Mouse (Mus musculus): Measurements from ENCODE around the gene Tent5a. TPM values are rescaled to one million over a fixed set of nuclear protein-coding genes. Genes with fewer than 3 reads are reported as not detected.

Gene Tent5a
- polyA plus RNA-seq (2015; fragmentation: Nextera tagmentation; extraction: Ambion mirVana) = 9.4 and 10.5 TPM in 2 replicates

GRCm38 (mm10) chr9:85327242-85328211 lies at the start of gene Tent5a:
Gene Tent5a (minus strand): TSS chr9:85327348.
- H3K4me2 ChIP-seq = peak within 1 kb of the TSS; percentile 89
- peaks cover 21% of the 10 kb centered on the region for H3K4me1 ChIP-seq
- no peaks in the 10 kb centered on the region for H3K9me3 ChIP-seq
- WGBS = under 1% methylated on average over 72 of the region's 72 CpGs
- no peaks in the 10 kb centered on the region; the same call in 1 of the 2 replicates for H3K36me3 ChIP-seq
- peak within 1 kb of the TSS; percentile 69 for H3K27ac ChIP-seq
- ATAC-seq (ENCODE audit: insufficient number of reproducible peaks, insufficient read depth, low FRiP score, low TSS enrichment, low read depth) = peak; percentile 84
- H3K9ac ChIP-seq = peak within 1 kb of the TSS; percentile 71
- peak within 1 kb of the TSS; percentile 62 for H3K4me3 ChIP-seq
- peaks cover 31% of the 10 kb centered on the region for H3K27me3 ChIP-seq

GRCm38 (mm10) chr9:85376643-85377307 lies 49.6 kb upstream of the Tent5a start:
- no peaks in the 10 kb centered on the region for H3K9me3 ChIP-seq
- no peak for ATAC-seq (ENCODE audit: insufficient number of reproducible peaks, insufficient read depth, low FRiP score, low TSS enrichment, low read depth)
- H3K4me2 ChIP-seq = no peak overlapping the region
- 81% methylated on average over 3 of the region's 3 CpGs for WGBS
- 0 out of 2 replicates have a peak, but pooled peaks cover 5% of the 10 kb centered on the region for H3K4me1 ChIP-seq
- no peak overlapping the region for H3K27ac ChIP-seq
- no peaks in the 10 kb centered on the region for H3K36me3 ChIP-seq
- H3K27me3 ChIP-seq = no peaks in the 10 kb centered on the region
- no peak overlapping the region for H3K9ac ChIP-seq
- no peak overlapping the region for H3K4me3 ChIP-seq

GRCm38 (mm10) chr9:85375152-85375551 lies 48.0 kb upstream of the Tent5a start:
- Histone ChIP-seq H3K27me3 (no peaks in the 10 kb centered on the region), H3K4me3 (no peak overlapping the region), H3K4me1 (0 out of 2 replicates have a peak, but pooled peaks cover 5% of the 10 kb centered on the region), H3K9me3 (no peaks in the 10 kb centered on the region), H3K4me2 (no peak overlapping the region), H3K36me3 (no peaks in the 10 kb centered on the region), H3K9ac (no peak overlapping the region), H3K27ac (no peak overlapping the region)
- 78% methylated on average over 4 of the region's 4 CpGs for WGBS
- no peak for ATAC-seq (ENCODE audit: insufficient number of reproducible peaks, insufficient read depth, low FRiP score, low TSS enrichment, low read depth)

GRCm38 (mm10) chr9:85372034-85372433 lies 44.9 kb upstream of the Tent5a start:
- 0 out of 2 replicates have a peak, but pooled peaks cover 5% of the 10 kb centered on the region for H3K4me1 ChIP-seq
- H3K4me2 ChIP-seq = no peak overlapping the region
- no peak overlapping the region for H3K27ac ChIP-seq
- no peaks in the 10 kb centered on the region for H3K27me3 ChIP-seq
- H3K36me3 ChIP-seq = no peaks in the 10 kb centered on the region
- H3K9ac ChIP-seq = no peak overlapping the region
- no peak overlapping the region for H3K4me3 ChIP-seq
- ATAC-seq (ENCODE audit: insufficient number of reproducible peaks, insufficient read depth, low FRiP score, low TSS enrichment, low read depth) = no peak
- WGBS = 73% methylated on average over 1 of the region's 1 CpGs
- H3K9me3 ChIP-seq = no peaks in the 10 kb centered on the region

GRCm38 (mm10) chr9:85369512-85369911 lies 42.4 kb upstream of the Tent5a start:
- ATAC-seq (ENCODE audit: insufficient number of reproducible peaks, insufficient read depth, low FRiP score, low TSS enrichment, low read depth) = no peak
- 79% methylated on average over 5 of the region's 5 CpGs for WGBS
- no peaks in the 10 kb centered on the region for H3K36me3 ChIP-seq
- H3K4me1 ChIP-seq = 0 out of 2 replicates have a peak, but pooled peaks cover under 1% of the 10 kb centered on the region
- H3K9ac ChIP-seq = no peak overlapping the region
- H3K4me2 ChIP-seq = no peak overlapping the region
- H3K9me3 ChIP-seq = no peaks in the 10 kb centered on the region
- no peaks in the 10 kb centered on the region for H3K27me3 ChIP-seq
- H3K4me3 ChIP-seq = no peak overlapping the region
- H3K27ac ChIP-seq = no peak overlapping the region

- 81% methylated on average over 7 of the region's 7 CpGs for WGBS
- Histone ChIP-seq H3K4me3 (no peak overlapping the region), H3K27me3 (no peaks in the 10 kb centered on the region), H3K27ac (no peak overlapping the region), H3K4me2 (no peak overlapping the region), H3K9ac (no peak overlapping the region), H3K9me3 (no peaks in the 10 kb centered on the region), H3K36me3 (no peaks in the 10 kb centered on the region), H3K4me1 (no peaks in the 10 kb centered on the region)
- no peak for ATAC-seq (ENCODE audit: insufficient number of reproducible peaks, insufficient read depth, low FRiP score, low TSS enrichment, low read depth)
These were observed 30.2 kb upstream of the Tent5a start for GRCm38 (mm10) chr9:85357154-85357860.

GRCm38 (mm10) chr9:85355559-85355958 lies 28.4 kb upstream of the Tent5a start:
- Histone ChIP-seq H3K9me3 (no peaks in the 10 kb centered on the region), H3K4me3 (no peak overlapping the region), H3K4me2 (no peak overlapping the region), H3K9ac (no peak overlapping the region), H3K36me3 (no peaks in the 10 kb centered on the region), H3K27ac (no peak overlapping the region), H3K27me3 (no peaks in the 10 kb centered on the region), H3K4me1 (no peaks in the 10 kb centered on the region)
- WGBS = 66% methylated on average over 5 of the region's 5 CpGs
- ATAC-seq (ENCODE audit: insufficient number of reproducible peaks, insufficient read depth, low FRiP score, low TSS enrichment, low read depth) = no peak

- no peaks in the 10 kb centered on the region for H3K27me3 ChIP-seq
- no peak overlapping the region for H3K9ac ChIP-seq
- no peaks in the 10 kb centered on the region for H3K36me3 ChIP-seq
- H3K27ac ChIP-seq = no peak overlapping the region
- H3K4me3 ChIP-seq = no peak overlapping the region
- ATAC-seq (ENCODE audit: insufficient number of reproducible peaks, insufficient read depth, low FRiP score, low TSS enrichment, low read depth) = no peak
- no peaks in the 10 kb centered on the region for H3K9me3 ChIP-seq
- no peak overlapping the region for H3K4me2 ChIP-seq
- no peaks in the 10 kb centered on the region for H3K4me1 ChIP-seq
- 79% methylated on average over 10 of the region's 10 CpGs for WGBS
These were observed 20.8 kb upstream of the Tent5a start for GRCm38 (mm10) chr9:85347823-85348523.

- 73% methylated on average over 8 of the region's 8 CpGs for WGBS
- Histone ChIP-seq H3K36me3 (no peaks in the 10 kb centered on the region), H3K4me2 (no peak overlapping the region), H3K27ac (no peak overlapping the region), H3K27me3 (no peaks in the 10 kb centered on the region), H3K4me1 (no peaks in the 10 kb centered on the region), H3K9me3 (no peaks in the 10 kb centered on the region), H3K9ac (no peak overlapping the region), H3K4me3 (no peak overlapping the region)
- no peak for ATAC-seq (ENCODE audit: insufficient number of reproducible peaks, insufficient read depth, low FRiP score, low TSS enrichment, low read depth)
These were observed 16.0 kb upstream of the Tent5a start for GRCm38 (mm10) chr9:85342892-85343785.

- H3K9me3 ChIP-seq = no peaks in the 10 kb centered on the region
- H3K4me1 ChIP-seq = no peaks in the 10 kb centered on the region
- H3K4me2 ChIP-seq = no peak overlapping the region
- H3K9ac ChIP-seq = no peak overlapping the region
- ATAC-seq (ENCODE audit: insufficient number of reproducible peaks, insufficient read depth, low FRiP score, low TSS enrichment, low read depth) = no peak
- H3K36me3 ChIP-seq = no peaks in the 10 kb centered on the region
- H3K27me3 ChIP-seq = no peaks in the 10 kb centered on the region
- H3K4me3 ChIP-seq = no peak overlapping the region
- H3K27ac ChIP-seq = no peak overlapping the region
- WGBS = 56% methylated on average over 3 of the region's 3 CpGs
These were observed 13.2 kb upstream of the Tent5a start for GRCm38 (mm10) chr9:85340303-85340702.

Data from embryonic facial prominence, embryonic 13.5 days (tissue).